Mouse (Mus musculus) thymus, postnatal 4 days (tissue): ENCODE data around the gene Olfr133.
"Not testable (repeated sequence)": the region's sequence is repeated elsewhere in the genome, so short reads cannot be mapped to it uniquely, and the experiment has no call there.

ENCODE experiments used
- DNase-seq: peaks from one replicate; pipeline ENCODE4 v3.0.0; 2021

Olfr133 gene

GRCm38 (mm10) chr17:38144981-38145380 lies at the start of gene Olfr133:
Gene Olfr133 (plus strand): TSS chr17:38145281.
- DNase-seq, result no peak

GRCm38 (mm10) chr17:38124199-38124598 lies 20.9 kb upstream of the Olfr133 start:
- not testable (repeated sequence) for DNase-seq

GRCm38 (mm10) chr17:38125371-38125770 lies 19.7 kb upstream of the Olfr133 start:
- not testable (repeated sequence) for DNase-seq

GRCm38 (mm10) chr17:38134426-38134825 lies 10.7 kb upstream of the Olfr133 start, which contains the start of gene Olfr132:
Gene Olfr132 (minus strand): TSS chr17:38134526.
- DNase-seq, result no peak

GRCm38 (mm10) chr17:38171088-38171487 lies 26.0 kb downstream of the Olfr133 start, which contains the start of gene Olfr134:
Gene Olfr134 (plus strand): TSS chr17:38171388.
- no peak for DNase-seq
